Mouse (Mus musculus) cerebellum, adult 8-10 months (tissue): ENCODE data around the gene Mmp28.
A peak's percentile ranks its signal among the peaks of the same experiment; 100 is the strongest.

Experiments
- DNase-seq: peaks from one replicate; pipeline ENCODE4 v3.0.0; 2022

The Mmp28 gene

DNA sequence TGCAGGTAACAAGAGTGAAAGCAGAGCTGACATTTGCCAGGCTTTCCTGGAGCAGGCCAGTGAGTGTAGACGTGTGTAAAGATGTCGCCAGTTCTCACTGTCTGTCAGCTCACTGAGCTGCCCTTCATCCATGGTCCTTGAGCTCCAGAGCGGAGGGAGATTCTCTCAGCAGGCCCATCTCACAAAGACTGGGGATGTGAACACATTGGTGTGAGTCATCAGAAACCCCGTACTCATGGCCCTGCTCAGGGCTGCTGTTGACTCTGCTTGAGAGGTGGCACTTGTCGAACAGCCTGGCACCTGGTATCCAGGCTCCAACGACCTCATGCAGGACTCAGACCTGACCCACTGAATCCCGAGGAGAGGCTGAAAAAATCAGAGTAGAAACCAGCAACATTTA lies 59.1 kb downstream of the Mmp28 start:
- no peak for DNase-seq

DNA sequence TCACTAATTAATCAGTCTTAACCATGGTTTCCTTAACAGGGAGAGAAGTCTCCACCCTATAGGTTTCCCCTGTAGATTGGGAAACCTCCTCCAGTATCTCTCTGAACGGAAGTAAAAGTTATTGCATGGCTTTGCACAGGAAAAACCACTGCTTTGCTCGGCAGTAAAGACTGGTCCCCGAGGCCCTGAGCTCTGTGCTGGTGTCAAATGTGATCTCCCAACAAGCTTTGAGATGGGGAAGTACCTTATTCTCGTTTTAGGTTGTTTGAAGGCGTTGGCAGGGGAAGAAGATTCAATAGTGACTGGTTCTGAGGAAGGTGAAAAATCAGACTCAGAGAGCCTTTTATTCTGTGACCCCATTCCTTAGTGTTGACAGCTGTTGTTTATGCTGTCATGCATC lies 64.1 kb downstream of the Mmp28 start:
- no peak for DNase-seq

DNA sequence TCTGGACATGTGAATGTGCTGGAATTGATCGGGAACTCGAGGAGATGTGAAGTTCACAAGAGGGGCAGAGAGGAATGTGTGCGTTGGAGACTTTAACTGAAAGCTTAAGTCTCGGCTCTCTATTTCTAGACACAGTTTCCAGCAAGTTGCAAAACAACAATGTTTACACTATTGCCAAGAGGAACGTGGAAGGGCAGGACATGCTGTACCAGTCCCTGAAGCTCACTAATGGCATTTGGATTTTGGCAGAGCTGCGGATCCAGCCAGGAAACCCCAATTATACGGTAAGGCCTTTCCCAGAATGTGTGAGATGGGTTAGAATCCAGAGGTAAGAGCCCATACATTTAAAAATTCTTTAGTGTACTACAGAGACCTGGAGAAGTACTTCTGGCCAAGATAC lies 65.2 kb downstream of the Mmp28 start:
- DNase-seq = no peak

DNA sequence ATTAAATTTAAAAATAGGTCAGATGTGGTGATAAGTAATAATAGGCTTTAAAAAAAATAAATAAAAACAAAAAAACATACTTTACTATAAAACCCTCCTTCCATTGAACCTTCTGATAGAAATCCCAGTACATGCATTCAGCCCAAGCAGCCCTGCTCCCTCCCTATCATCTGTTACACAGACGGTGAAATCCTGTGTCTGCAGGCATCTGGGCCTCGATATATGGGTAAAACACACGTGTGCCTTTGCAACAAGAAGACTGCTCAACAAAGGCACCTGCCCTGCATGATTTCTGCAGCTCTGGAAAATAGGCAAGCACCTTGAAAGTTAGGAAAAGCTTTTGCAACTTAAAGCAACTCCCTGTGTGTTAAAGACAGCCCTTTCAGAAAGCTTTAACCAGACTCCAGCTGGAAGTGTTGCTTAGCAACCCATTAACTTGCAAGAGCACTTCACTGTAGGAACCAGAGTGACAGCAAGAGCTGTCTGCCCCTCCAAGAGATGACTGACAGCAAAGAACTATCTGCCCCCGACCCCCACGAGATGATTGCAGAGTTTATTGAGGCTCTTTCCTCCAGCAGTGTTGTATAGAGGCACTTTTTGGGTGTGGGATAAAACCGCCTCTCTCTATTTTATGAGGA lies 68.0 kb downstream of the Mmp28 start:
- no peak for DNase-seq

DNA sequence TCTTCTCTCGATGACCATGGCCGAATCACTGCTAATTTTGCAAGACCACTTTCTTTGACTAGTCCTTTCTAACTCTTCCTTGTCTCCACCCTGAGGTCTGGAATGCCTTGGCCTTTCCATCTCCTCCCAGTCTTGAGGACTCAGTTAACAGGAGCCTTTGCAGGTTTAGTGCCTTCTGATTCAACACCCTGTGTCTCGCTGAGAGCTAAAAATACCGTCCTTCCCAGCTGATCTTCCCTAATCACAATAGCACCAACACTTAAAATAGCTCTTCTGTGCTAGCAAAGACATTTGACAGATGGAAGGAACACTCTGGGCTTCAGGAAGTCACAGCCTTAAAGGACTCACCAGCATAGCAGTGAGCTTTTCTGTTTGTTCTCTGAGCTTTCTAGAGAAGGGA lies 69.8 kb downstream of the Mmp28 start:
- DNase-seq = peak; percentile 32
